Mouse (Mus musculus): ENCODE results near the gene Akap8l. TPM values are rescaled to one million over a fixed set of nuclear protein-coding genes. Genes with fewer than 3 reads are reported as not detected.

The Akap8l gene
- total and polyA plus RNA-seq, 3 experiments = 40.0 to 63.8 TPM; not detected in 1

DNA sequence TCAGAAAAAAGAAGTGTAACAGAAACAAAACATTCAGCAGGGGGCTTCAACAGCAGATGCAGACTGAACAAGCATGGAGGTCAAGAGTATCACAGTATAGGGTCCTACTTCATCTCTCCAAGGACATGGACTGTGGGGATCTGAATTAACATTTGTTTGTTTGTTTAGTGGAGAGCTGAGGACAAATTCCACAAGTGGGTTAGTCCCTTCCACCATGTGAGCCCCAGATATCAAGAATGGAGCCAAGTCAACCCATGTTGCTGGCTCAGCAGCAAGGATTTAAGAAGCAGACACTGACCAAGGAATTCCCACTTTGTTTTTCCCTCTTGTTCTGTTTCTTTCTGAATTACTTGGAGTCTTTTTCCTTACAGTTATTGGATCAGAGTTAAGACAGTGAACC is 22.9 kb downstream of the Akap8l start:
- Histone ChIP-seq H3K9ac (ENCODE audit: control insufficient read depth, low read depth, low read length, poor library complexity, severe bottlenecking) (no peak overlapping the region), H3K4me1 (ENCODE audit: control insufficient read depth in 1 of 2, insufficient read depth in 2 of 2, low read length in 2 of 2) (no peaks in the 10 kb centered on the region), H3K9me3 (replicated peaks; ENCODE audit: insufficient read depth, low read length) (no peaks in the 10 kb centered on the region), H3K79me2 (ENCODE audit: control insufficient read depth, insufficient read depth, low read length, poor library complexity) (no peaks in the 10 kb centered on the region), H3K4me3 (ENCODE audit: control insufficient read depth in 1 of 2, insufficient read depth in 1 of 2, low read depth in 2 of 2, low read length in 2 of 2) (no peak overlapping the region), H3K27ac (ENCODE audit: control insufficient read depth, low read depth, low read length) (no peak overlapping the region), H3K36me3 (ENCODE audit: control insufficient read depth in 1 of 2, insufficient read depth in 2 of 2, low read length in 2 of 2) (peaks cover 0 to 8% of the 10 kb centered on the region in 2 experiments; a peak in 2 of 4 replicates), H3K27me3 (ENCODE audit: control insufficient read depth in 1 of 2, insufficient read depth in 2 of 2, low read length in 2 of 2) (no peaks in the 10 kb centered on the region)
- no peak for DNase-seq (ENCODE audit: low read depth, low spot score)
- TF ChIP-seq NRF1 (IDR thresholded peaks at IDR 0.05; ENCODE audit: insufficient read depth, low read depth, low read length, poor library complexity, severe bottlenecking) (no peak), MAFK (IDR thresholded peaks at IDR 0.05; ENCODE audit: borderline replicate concordance, low read depth, low read length) (no peak), MAX (IDR thresholded peaks at IDR 0.05; ENCODE audit: low read length) (no peak), TBP (IDR thresholded peaks at IDR 0.05; ENCODE audit: low read depth, low read length) (no peak), TCF12 (IDR thresholded peaks at IDR 0.05; ENCODE audit: low read depth, low read length) (no peak), ETS1 (IDR thresholded peaks at IDR 0.05; ENCODE audit: low read depth, low read length) (no peak), UBTF (IDR thresholded peaks at IDR 0.05; ENCODE audit: borderline replicate concordance, insufficient read depth, low read depth, low read length) (no peak), SIN3A (IDR thresholded peaks at IDR 0.05; ENCODE audit: low read length) (no peak), GABPA (IDR thresholded peaks at IDR 0.05; ENCODE audit: low read depth, low read length) (no peak), MAZ (IDR thresholded peaks at IDR 0.05; ENCODE audit: low read depth, low read length) (no peak), MYB (IDR thresholded peaks at IDR 0.05; ENCODE audit: low read depth, low read length) (no peak), POLR2AphosphoS2 (IDR thresholded peaks at IDR 0.05; ENCODE audit: low read length) (no peak)

DNA sequence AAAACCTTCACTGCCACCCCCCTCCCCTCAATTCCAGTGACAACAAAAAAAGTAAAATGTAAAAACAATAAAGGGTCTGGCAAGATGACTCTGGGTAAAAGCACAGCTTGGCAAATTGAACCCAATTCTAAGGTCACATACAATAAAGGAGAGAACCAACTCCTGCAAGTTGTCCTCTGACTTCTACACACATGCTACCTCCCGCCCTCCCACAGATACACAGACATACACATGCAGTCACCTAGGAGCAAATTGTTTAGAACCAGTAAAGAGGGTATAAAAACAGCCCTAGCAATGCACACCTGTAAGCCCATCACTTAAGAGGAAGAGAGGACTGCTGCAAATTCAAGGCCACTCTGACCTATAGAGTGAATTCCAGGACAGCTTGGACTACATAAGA is 27.6 kb downstream of the Akap8l start:
- Histone ChIP-seq H3K4me3 (ENCODE audit: control insufficient read depth in 1 of 2, insufficient read depth in 1 of 2, low read depth in 2 of 2, low read length in 2 of 2) (no peak overlapping the region), H3K4me1 (ENCODE audit: control insufficient read depth in 1 of 2, insufficient read depth in 2 of 2, low read length in 2 of 2) (peaks cover 2 to 10% of the 10 kb centered on the region in 2 experiments; a peak in 2 of 4 replicates), H3K9ac (ENCODE audit: control insufficient read depth, low read depth, low read length, poor library complexity, severe bottlenecking) (no peak overlapping the region), H3K36me3 (ENCODE audit: control insufficient read depth in 1 of 2, insufficient read depth in 2 of 2, low read length in 2 of 2) (peaks cover 4 to 14% of the 10 kb centered on the region in 2 experiments; a peak in 3 of 4 replicates), H3K27ac (ENCODE audit: control insufficient read depth, low read depth, low read length) (no peak overlapping the region), H3K27me3 (ENCODE audit: control insufficient read depth in 1 of 2, insufficient read depth in 2 of 2, low read length in 2 of 2) (no peaks in the 10 kb centered on the region), H3K9me3 (replicated peaks; ENCODE audit: insufficient read depth, low read length) (no peaks in the 10 kb centered on the region), H3K79me2 (ENCODE audit: control insufficient read depth, insufficient read depth, low read length, poor library complexity) (peaks cover 35% of the 10 kb centered on the region)
- TF ChIP-seq NELFE (IDR thresholded peaks at IDR 0.05; ENCODE audit: low read depth, low read length) = no peak
- no peak for TF ChIP-seq TAL1 (IDR thresholded peaks at IDR 0.05; ENCODE audit: low read length)
- TF ChIP-seq MEF2A (IDR thresholded peaks at IDR 0.05; ENCODE audit: extremely low read depth, insufficient replicate concordance, low read depth, low read length, poor library complexity, severe bottlenecking) = no peak
- TF ChIP-seq MYC (IDR thresholded peaks at IDR 0.05; ENCODE audit: low read depth, low read length) = no peak
- no peak for TF ChIP-seq POLR2AphosphoS5 (IDR thresholded peaks at IDR 0.05; ENCODE audit: borderline replicate concordance, low read depth, low read length)
- no peak for TF ChIP-seq GABPA (IDR thresholded peaks at IDR 0.05; ENCODE audit: low read depth, low read length)
- no peak for DNase-seq (ENCODE audit: low read depth, low spot score)
